Mouse (Mus musculus): Measurements from ENCODE around the gene Mis18a. TPM values are rescaled to one million over a fixed set of nuclear protein-coding genes. Genes with fewer than 3 reads are reported as not detected.

Mis18a gene
- 50.4 and 50.8 TPM in 2 replicates for polyA plus RNA-seq (2015; fragmentation: Nextera tagmentation; extraction: Ambion mirVana)

DNA sequence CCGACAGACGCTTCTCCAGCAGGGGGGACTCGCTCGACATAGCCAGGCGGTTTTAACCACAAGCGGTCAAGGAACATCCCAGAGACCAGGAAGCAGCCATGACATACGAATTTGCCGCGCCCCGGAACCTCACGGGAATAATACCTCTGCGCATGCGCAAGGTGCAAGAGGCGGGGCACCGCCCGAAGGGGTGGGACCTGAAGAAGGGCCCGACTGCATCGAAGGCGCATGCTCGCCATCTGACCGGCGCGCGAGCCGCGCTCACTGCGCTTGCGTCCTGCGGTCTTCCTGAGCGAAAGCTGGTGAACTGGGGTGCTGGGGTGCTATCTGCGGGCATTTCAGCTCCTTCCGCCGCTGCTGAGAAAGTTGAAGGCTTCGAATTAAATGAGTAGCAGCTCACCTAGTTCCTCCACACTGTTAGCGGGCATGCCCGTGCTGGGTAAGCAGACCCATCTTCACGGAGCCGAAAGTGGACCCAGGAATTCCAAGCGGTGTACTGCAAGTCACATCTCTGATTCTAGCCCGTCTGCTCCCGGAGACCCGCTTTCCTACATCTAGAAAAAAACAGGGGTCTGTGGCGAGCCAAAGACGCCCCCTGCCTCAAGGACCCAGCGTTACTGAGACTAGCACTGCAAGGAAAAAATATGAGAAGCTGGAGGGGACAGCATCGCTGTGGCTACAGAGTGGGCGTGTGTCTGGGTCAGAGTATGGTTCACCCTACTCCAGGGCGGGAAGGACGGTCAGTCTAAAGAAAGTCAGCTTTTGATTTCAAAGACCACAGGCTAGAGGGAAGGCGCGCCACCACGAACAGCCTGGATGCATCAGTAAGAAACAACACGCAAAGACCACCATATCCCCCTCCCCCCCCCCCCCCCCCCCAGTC lies at the start of gene Mis18a:
Gene Mis18a, minus strand, starts transcription at position 172 of the 883 bp plus-strand sequence.
- 1% methylated on average over 53 of the region's 53 CpGs for WGBS
- Histone ChIP-seq H3K9ac (replicated peaks) (peak within 1 kb of the TSS; percentile 74), H3K27me3 (no peaks in the 10 kb centered on the region), H3K4me2 (replicated peaks) (peak within 1 kb of the TSS; percentile 99), H3K4me3 (peak within 1 kb of the TSS; percentile 91), H3K36me3 (no peaks in the 10 kb centered on the region), H3K4me1 (peaks cover 15% of the 10 kb centered on the region), H3K27ac (replicated peaks) (peak within 1 kb of the TSS; percentile 87), H3K9me3 (no peaks in the 10 kb centered on the region; the same call in 1 of the 2 replicates)
- ATAC-seq (replicated peaks): peak; percentile 97

DNA sequence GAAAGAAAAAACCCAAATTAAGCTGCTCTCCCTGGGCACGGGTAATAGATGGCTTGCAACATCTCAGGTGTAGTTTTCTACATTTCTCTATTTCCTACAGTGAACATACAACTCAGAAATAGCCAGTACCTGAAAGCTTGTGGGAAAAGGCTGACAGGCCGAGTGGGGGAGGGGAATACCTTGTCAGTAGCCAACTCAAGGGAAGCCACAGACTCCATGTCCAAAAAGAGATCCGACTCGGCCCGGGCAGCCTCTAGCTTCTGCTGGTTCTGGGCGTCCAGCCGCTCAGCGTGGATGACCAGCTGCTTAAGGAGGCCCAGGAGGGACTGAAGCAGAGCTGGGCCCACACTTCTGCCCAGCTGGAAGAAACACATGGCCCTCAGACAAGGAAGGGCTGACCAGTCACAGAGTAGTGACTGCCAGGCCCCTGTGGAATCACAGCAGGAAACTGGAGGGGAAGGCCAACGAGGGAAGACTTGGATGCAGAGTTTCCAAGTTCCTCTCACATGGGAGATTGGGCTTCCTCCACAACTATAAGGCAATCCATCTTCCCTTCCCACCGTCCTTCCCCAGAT lies 48.8 kb upstream of the Mis18a start:
- WGBS: 89% methylated on average over 10 of the region's 10 CpGs
- Histone ChIP-seq H3K4me1 (no peaks in the 10 kb centered on the region), H3K36me3 (peaks cover 76% of the 10 kb centered on the region), H3K27me3 (no peaks in the 10 kb centered on the region), H3K4me2 (replicated peaks) (no peak overlapping the region), H3K4me3 (no peak overlapping the region), H3K9ac (replicated peaks) (no peak overlapping the region), H3K9me3 (no peaks in the 10 kb centered on the region), H3K27ac (replicated peaks) (no peak overlapping the region)
- no peak for ATAC-seq (replicated peaks)

DNA sequence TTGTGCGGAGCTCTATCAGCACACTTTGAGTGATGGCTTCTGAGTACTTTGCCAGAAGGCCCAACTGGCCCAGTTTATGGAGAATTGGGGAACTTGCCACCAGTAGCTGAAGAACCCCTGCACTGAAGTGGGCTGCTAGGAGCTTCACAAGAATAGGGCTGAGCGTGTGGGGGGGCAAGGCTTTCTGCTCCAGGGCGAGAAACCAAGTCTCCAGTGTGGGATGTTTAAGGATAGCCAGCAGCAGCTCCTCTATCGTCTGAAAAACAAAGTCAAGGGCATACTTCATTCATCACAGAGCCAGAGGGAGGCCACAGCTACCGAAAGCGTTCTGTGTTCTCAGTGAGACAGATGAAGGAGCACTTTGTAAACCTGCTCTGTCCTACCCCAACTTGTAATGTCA lies 47.4 kb upstream of the Mis18a start:
- no peak overlapping the region for H3K9ac ChIP-seq (replicated peaks)
- ATAC-seq (replicated peaks): no peak
- H3K27ac ChIP-seq (replicated peaks): no peak overlapping the region
- peaks cover 75% of the 10 kb centered on the region for H3K36me3 ChIP-seq
- no peaks in the 10 kb centered on the region for H3K4me1 ChIP-seq
- no peaks in the 10 kb centered on the region for H3K9me3 ChIP-seq
- no peak overlapping the region for H3K4me3 ChIP-seq
- H3K4me2 ChIP-seq (replicated peaks): no peak overlapping the region
- 92% methylated on average over 6 of the region's 6 CpGs for WGBS
- no peaks in the 10 kb centered on the region for H3K27me3 ChIP-seq

DNA sequence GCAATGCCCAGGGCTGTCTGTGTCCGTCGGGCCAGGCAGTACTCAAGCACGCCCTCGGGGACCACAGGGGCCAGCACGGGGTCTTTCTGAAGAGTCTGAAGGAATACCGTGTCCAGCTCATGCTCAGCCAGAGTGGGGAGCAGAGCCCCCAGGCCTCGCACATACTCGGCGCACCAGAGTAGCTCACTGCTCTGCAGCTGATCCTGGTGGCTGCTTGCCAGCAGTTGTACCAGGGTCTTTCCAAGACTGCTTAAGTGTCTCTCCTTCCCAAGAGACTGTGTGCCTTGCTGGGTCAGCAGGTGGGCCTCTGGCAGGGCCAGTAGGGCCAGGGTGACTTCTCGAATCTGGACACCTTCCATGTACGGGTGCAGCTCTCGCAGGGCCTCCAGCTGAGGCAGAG lies 47.0 kb upstream of the Mis18a start:
- Histone ChIP-seq H3K9ac (replicated peaks) (no peak overlapping the region), H3K4me1 (no peaks in the 10 kb centered on the region), H3K27me3 (no peaks in the 10 kb centered on the region), H3K27ac (replicated peaks) (no peak overlapping the region), H3K36me3 (peaks cover 75% of the 10 kb centered on the region), H3K4me2 (replicated peaks) (no peak overlapping the region), H3K4me3 (no peak overlapping the region), H3K9me3 (no peaks in the 10 kb centered on the region)
- ATAC-seq (replicated peaks): no peak
- WGBS: 92% methylated on average over 12 of the region's 12 CpGs

DNA sequence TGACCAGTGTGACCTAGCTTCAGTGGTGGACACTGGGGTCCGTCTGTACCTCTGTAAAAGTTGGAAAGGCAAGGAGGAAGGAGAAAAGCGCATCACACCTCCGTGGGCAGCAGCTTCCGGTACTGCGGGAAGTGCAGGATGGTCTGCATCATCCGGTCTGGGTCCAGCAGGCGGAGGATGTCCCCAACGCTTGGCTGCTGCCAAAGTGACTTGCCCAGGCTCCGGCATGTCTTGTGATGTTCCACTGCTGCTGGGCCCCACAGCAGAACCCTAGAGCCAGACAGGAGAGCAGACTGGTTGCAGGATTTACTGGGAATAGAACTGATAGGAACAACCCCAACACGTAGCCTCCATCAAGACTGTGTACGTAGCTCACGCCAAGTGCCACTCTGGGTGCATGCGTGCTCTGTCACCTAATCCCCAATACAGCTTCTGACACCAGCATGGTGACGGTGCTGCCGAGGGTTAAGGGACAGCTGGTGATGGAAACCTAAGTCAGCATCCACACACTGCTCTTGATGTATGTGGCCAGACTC lies 39.8 kb upstream of the Mis18a start:
- H3K27me3 ChIP-seq: no peaks in the 10 kb centered on the region
- no peak overlapping the region for H3K9ac ChIP-seq (replicated peaks)
- H3K4me3 ChIP-seq: no peak overlapping the region
- H3K9me3 ChIP-seq: no peaks in the 10 kb centered on the region
- WGBS: 94% methylated on average over 15 of the region's 15 CpGs
- peaks cover 56% of the 10 kb centered on the region for H3K36me3 ChIP-seq
- ATAC-seq (replicated peaks): no peak
- no peak overlapping the region for H3K4me2 ChIP-seq (replicated peaks)
- H3K27ac ChIP-seq (replicated peaks): no peak overlapping the region
- no peaks in the 10 kb centered on the region for H3K4me1 ChIP-seq

DNA sequence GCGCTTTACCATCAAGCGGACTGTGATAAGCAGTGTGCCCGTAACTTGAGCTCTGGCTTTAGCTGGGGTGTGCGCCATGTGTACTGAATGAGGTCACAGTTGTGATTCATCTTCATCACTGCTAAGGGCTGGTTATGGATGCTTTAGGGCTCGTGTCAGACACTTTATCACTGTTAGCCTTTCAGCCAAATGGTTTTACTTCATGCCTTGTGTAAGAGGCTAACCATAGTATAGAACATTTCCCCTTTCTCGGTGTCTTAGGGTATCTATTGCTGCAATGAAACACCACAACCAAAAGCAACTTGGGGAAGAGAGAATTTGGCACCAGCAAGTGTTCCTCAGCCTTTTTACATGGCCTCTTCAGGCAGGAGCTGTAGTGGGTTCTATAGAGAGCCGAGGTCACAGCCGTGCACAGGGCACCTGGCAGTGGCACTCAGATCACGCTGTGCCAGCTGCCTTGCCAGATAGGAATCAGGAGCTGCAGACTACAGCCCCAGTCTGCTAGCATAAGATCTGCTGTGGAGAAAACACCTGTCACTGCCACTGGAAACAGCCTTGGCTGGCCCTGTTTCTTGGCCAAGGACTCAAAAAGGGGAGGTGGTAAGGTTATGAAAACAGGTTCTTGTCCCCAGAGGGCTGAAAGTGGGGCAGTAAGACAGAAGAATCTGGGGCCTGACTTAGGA lies 38.1 kb upstream of the Mis18a start:
- Histone ChIP-seq H3K27me3 (no peaks in the 10 kb centered on the region), H3K36me3 (peaks cover 52% of the 10 kb centered on the region), H3K4me1 (no peaks in the 10 kb centered on the region), H3K9me3 (no peaks in the 10 kb centered on the region), H3K4me3 (no peak overlapping the region), H3K9ac (replicated peaks) (no peak overlapping the region), H3K4me2 (replicated peaks) (no peak overlapping the region), H3K27ac (replicated peaks) (no peak overlapping the region)
- ATAC-seq (replicated peaks): no peak
- 93% methylated on average over 9 of the region's 9 CpGs for WGBS

DNA sequence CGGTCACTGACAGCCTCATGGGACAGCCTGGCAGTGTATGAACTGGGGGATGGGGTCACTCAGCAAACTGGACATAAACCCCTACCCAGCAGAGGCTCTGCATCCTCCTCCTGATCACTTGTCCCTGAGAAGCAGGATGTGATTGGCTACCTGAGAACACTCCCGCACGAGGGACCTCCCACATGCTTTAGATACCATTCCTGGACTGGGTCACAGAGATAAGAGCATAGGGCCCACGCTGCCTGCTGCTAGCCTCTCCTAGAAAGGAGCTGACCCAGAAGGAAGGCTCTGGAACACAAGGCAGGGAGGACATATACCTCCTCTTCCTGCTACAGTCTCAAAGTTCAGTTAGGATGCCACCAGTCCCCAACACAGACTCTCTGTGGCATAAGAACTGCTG lies 33.3 kb upstream of the Mis18a start:
- no peak for ATAC-seq (replicated peaks)
- no peak overlapping the region for H3K4me3 ChIP-seq
- H3K27ac ChIP-seq (replicated peaks): no peak overlapping the region
- no peaks in the 10 kb centered on the region for H3K4me1 ChIP-seq
- H3K27me3 ChIP-seq: no peaks in the 10 kb centered on the region
- no peak overlapping the region for H3K9ac ChIP-seq (replicated peaks)
- 82% methylated on average over 4 of the region's 4 CpGs for WGBS
- no peaks in the 10 kb centered on the region for H3K9me3 ChIP-seq
- H3K36me3 ChIP-seq: peaks cover 37% of the 10 kb centered on the region
- H3K4me2 ChIP-seq (replicated peaks): no peak overlapping the region

DNA sequence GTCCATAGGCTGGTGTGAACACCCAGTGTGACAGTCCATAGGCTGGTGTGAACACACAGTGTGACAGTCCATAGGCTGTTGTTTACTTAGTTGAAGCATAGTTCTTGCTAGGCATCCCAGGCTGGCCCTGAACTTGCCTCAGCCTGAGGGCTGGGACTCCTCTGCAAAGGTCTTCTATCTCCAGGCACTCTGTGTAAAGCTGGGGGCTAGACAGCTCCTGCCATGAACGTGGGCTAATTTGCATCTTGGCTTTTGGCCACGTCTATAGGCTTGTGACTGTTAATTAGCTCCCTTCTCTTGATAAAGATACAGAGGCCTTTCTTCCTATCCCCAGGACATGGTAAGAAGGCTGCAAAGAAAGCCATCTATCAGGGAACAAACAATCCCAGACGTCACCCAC lies 32.1 kb upstream of the Mis18a start:
- no peak overlapping the region for H3K9ac ChIP-seq (replicated peaks)
- ATAC-seq (replicated peaks): no peak
- 18% methylated on average over 3 of the region's 3 CpGs for WGBS
- no peak overlapping the region for H3K4me2 ChIP-seq (replicated peaks)
- no peak overlapping the region for H3K27ac ChIP-seq (replicated peaks)
- H3K4me1 ChIP-seq: no peaks in the 10 kb centered on the region
- no peaks in the 10 kb centered on the region for H3K27me3 ChIP-seq
- peaks cover 42% of the 10 kb centered on the region for H3K36me3 ChIP-seq
- no peak overlapping the region for H3K4me3 ChIP-seq
- no peaks in the 10 kb centered on the region for H3K9me3 ChIP-seq

DNA sequence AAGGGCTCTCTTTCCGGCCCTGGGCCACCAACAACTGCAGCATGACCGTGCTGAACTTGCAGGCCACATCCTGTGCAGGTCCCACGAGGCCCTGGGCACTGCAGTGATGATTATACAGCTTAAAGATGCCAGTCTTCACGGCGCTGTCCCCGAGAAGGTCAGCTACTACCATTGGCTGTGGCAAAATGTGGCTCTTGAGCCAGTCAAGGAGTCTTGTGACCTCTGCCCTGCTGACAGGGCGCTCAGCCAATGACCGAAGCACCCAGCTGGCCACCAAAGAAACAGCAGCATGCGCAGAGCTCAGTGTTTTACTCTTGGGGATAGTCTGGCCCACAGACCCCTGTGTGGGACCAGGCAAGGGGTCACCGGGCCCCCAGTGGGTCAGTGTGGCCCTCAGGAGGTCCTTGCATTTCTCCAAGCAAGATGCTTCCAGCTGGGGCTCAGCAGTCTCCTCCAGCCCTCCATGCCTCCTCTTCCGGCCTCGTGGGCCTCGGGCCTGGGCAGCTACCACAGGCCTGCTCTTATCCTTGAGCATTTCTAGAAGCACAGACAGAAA lies 26.3 kb upstream of the Mis18a start:
- whole genome bisulfite sequencing: 94% methylated on average over 13 of the region's 13 CpGs
- Histone ChIP-seq H3K9ac (replicated peaks) (no peak overlapping the region), H3K4me1 (no peaks in the 10 kb centered on the region), H3K9me3 (no peaks in the 10 kb centered on the region), H3K36me3 (peaks cover 42% of the 10 kb centered on the region), H3K4me3 (no peak overlapping the region), H3K4me2 (replicated peaks) (no peak overlapping the region), H3K27me3 (no peaks in the 10 kb centered on the region), H3K27ac (replicated peaks) (no peak overlapping the region)
- ATAC-seq (replicated peaks): no peak

DNA sequence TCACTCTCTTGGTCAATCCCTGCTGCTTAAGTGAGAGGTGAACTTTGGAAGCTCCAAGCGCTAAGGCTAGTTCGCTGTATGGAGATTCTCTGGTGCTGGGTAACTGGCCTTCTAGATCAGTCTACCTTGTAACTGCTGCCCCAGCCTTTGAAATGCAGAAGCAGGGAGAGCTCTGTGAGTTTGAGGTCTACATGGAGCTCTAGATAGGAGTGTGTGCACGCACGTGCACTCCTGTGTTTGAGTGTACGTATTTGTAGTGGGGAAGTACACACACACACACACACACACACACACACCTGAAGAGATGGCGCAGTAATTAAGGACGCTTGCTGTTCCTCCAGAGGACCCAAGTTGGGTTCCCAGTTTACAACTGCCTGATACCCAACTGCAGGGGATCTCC lies 21.0 kb upstream of the Mis18a start:
- H3K27ac ChIP-seq (replicated peaks): no peak overlapping the region
- no peaks in the 10 kb centered on the region for H3K27me3 ChIP-seq
- H3K9ac ChIP-seq (replicated peaks): no peak overlapping the region
- WGBS: 97% methylated on average over 7 of the region's 7 CpGs
- H3K4me2 ChIP-seq (replicated peaks): no peak overlapping the region
- peaks cover 6% of the 10 kb centered on the region for H3K36me3 ChIP-seq
- H3K4me3 ChIP-seq: no peak overlapping the region
- no peaks in the 10 kb centered on the region for H3K4me1 ChIP-seq
- H3K9me3 ChIP-seq: no peaks in the 10 kb centered on the region
- ATAC-seq (replicated peaks): no peak

DNA sequence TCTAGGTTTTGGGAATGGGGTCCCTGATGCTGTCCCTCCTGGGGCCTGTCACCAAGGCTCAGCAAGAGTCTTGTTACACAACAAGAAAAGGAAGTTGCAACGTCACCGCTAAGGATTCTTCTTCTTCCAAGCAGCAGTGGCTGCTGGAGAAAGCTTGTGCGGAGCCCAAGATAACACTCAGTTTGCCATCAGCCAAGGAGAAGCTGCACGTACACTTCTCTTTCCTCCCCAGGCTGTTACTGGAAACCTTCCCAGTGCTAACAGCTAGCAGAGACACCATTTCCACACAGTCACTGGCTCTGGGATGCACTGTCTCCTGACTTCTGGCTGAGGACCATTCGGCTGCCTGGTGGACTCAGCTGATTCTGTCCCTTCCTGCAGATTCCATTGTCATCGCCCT lies 19.9 kb upstream of the Mis18a start:
- H3K4me3 ChIP-seq: no peak overlapping the region
- H3K27me3 ChIP-seq: no peaks in the 10 kb centered on the region
- no peak overlapping the region for H3K27ac ChIP-seq (replicated peaks)
- H3K36me3 ChIP-seq: peaks cover 4% of the 10 kb centered on the region; the same call in 1 of the 2 replicates
- H3K9me3 ChIP-seq: no peaks in the 10 kb centered on the region
- 84% methylated on average over 6 of the region's 6 CpGs for WGBS
- no peaks in the 10 kb centered on the region for H3K4me1 ChIP-seq
- no peak overlapping the region for H3K4me2 ChIP-seq (replicated peaks)
- no peak overlapping the region for H3K9ac ChIP-seq (replicated peaks)
- ATAC-seq (replicated peaks): no peak

All from forebrain, embryonic 15.5 days (tissue).